In genomic region chr2:16914633-16915032, GRCm38 (mm10) we compare ENCODE assay signal across 9 mouse cellular contexts.
DNase-seq lines count a peak whose midpoint lies in the region; ATAC-seq and TF ChIP-seq lines count a peak whose summit lies in the region.
"Had no signal": no experiment of that assay in that cellular context is flagged by ENCODE, and none has a peak within 500 bp of the region (broad histone marks: within the 10 kb centered on the region; RNA-seq: fewer than 3 reads in every experiment).

No protein-coding gene starts in this region.

- peak; percentile 48 for TF ChIP-seq CTCF in midbrain, postnatal 0 days (IDR thresholded peaks at IDR 0.05)

- H3K27ac ChIP-seq in midbrain, postnatal 0 days (ENCODE audit: low read depth, low read length), result no peak overlapping the region
- no peak overlapping the region for H3K27ac ChIP-seq in midbrain, embryonic 10.5 days (replicated peaks)

- H3K27me3 ChIP-seq in midbrain, postnatal 0 days (ENCODE audit: insufficient read depth, low read length), result no peaks in the 10 kb centered on the region
- H3K27me3 ChIP-seq in midbrain, embryonic 10.5 days (ENCODE audit: low read depth, poor library complexity, severe bottlenecking), result no peaks in the 10 kb centered on the region

- 29% methylated on average over 2 of the region's 2 CpGs for WGBS in midbrain, postnatal 0 days
- WGBS in midbrain, embryonic 10.5 days, result 35% methylated on average over 2 of the region's 2 CpGs

- H3K9me3 ChIP-seq in midbrain, postnatal 0 days (ENCODE audit: low read length), result no peaks in the 10 kb centered on the region
- H3K9me3 ChIP-seq in midbrain, embryonic 10.5 days (replicated peaks), result no peaks in the 10 kb centered on the region

- peak; percentile 5 for DNase-seq in gastrocnemius, adult 18-20 months (ENCODE audit: low spot score)
- no peak for DNase-seq in gastrocnemius, postnatal 25 days
- peak; percentile 5 for DNase-seq in midbrain, postnatal 0 days (ENCODE audit: low spot score)
- no peak for DNase-seq in midbrain, embryonic 10.5 days (ENCODE audit: low spot score)
- peak; percentile 10 to 31 for DNase-seq in cerebellum, postnatal 25 days
- peak; percentile 9 for DNase-seq in retina, adult 2 months (ENCODE audit: low read depth, low spot score)
- DNase-seq in layer of hippocampus, postnatal 10 days (ENCODE audit: low spot score in 2 of 2), result no peak
- no peak for DNase-seq in spleen, postnatal 10 days (ENCODE audit: low spot score in 2 of 2)
- DNase-seq: right cerebral cortex, postnatal 4 days had no signal

- ATAC-seq in midbrain, postnatal 0 days (ENCODE audit: low FRiP score), result no peak

- no peak overlapping the region for H3K9ac ChIP-seq in midbrain, postnatal 0 days (replicated peaks; ENCODE audit: low read length, poor library complexity, severe bottlenecking)

- H3K4me2 ChIP-seq in midbrain, postnatal 0 days (ENCODE audit: low read depth, low read length, poor library complexity, severe bottlenecking), result no peak overlapping the region

- no peak overlapping the region for H3K4me3 ChIP-seq in midbrain, postnatal 0 days (ENCODE audit: low read depth, low read length)
- no peak overlapping the region for H3K4me3 ChIP-seq in midbrain, embryonic 10.5 days

- no peaks in the 10 kb centered on the region for H3K36me3 ChIP-seq in midbrain, postnatal 0 days (ENCODE audit: insufficient read depth, low read length)
- H3K36me3 ChIP-seq in midbrain, embryonic 10.5 days, result no peaks in the 10 kb centered on the region

- no peaks in the 10 kb centered on the region for H3K4me1 ChIP-seq in midbrain, postnatal 0 days (ENCODE audit: insufficient read depth, low read length)
- no peaks in the 10 kb centered on the region for H3K4me1 ChIP-seq in midbrain, embryonic 10.5 days

Comparison
In these comparisons a context has a peak if more than half of its experiments do, and no peak if none do; other contexts are left out.
1. DNase-seq: peak in gastrocnemius, adult 18-20 months (single experiment), midbrain, postnatal 0 days (single experiment), cerebellum, postnatal 25 days (2 of 2) and retina, adult 2 months (single experiment); none in gastrocnemius, postnatal 25 days (single experiment), midbrain, embryonic 10.5 days (single experiment), layer of hippocampus, postnatal 10 days (0 of 2) and spleen, postnatal 10 days (0 of 2).